Mouse (Mus musculus) forebrain, embryonic 16.5 days (tissue): ENCODE data around the gene Nav2. TPM values are rescaled to one million over a fixed set of nuclear protein-coding genes. Genes with fewer than 3 reads are reported as not detected.

Experiments
- ATAC-seq: fragments of 200-750 bp; cut with Nextera tagmentation; 2 replicates; pipeline ENCODE4 v1.8.0; 2017; ENCODE audit warnings: mild to moderate bottlenecking, moderate library complexity
- H3K27ac ChIP-seq: fragments of 300-500 bp; sonication (generic); 2 replicates; pipeline ENCODE4 v1.5.1; 2014; ENCODE audit warnings: low read length, control low read depth
- H3K27me3 ChIP-seq: fragments of 300-500 bp; sonication (generic); replicated peaks from 2 replicates; pipeline ENCODE4 v1.6.1; 2014; ENCODE audit warnings: low read length; ENCODE audit not compliant: control insufficient read depth, insufficient read depth
- H3K36me3 ChIP-seq: fragments of 300-500 bp; sonication (generic); 2 replicates; pipeline ENCODE4 v1.6.1; 2014; ENCODE audit not compliant: control insufficient read depth, insufficient read depth
- H3K4me1 ChIP-seq: fragments of 300-500 bp; sonication (generic); replicated peaks from 2 replicates; pipeline ENCODE4 v1.6.1; 2014; ENCODE audit warnings: low read length; ENCODE audit not compliant: control insufficient read depth, insufficient read depth
- H3K4me2 ChIP-seq: fragments of 300-500 bp; sonication (generic); 2 replicates; pipeline ENCODE4 v1.6.1; 2014; ENCODE audit warnings: mild to moderate bottlenecking, low read length, control low read depth
- H3K4me3 ChIP-seq: fragments of 300-500 bp; sonication (generic); replicated peaks from 2 replicates; pipeline ENCODE4 v1.5.1; 2014; ENCODE audit warnings: mild to moderate bottlenecking, low read length, control low read depth
- H3K9ac ChIP-seq: fragments of 300-500 bp; sonication (generic); replicated peaks from 2 replicates; pipeline ENCODE4 v1.6.1; 2014; ENCODE audit warnings: low read depth, low read length, control low read depth
- H3K9me3 ChIP-seq: fragments of 300-500 bp; sonication (generic); 2 replicates; pipeline ENCODE4 v1.6.1; 2016; ENCODE audit warnings: low read length; ENCODE audit not compliant: control insufficient read depth
- WGBS: fragments of 180-500 bp; shearing (Covaris S2); extraction: QIAGEN DNeasy Blood & Tissue Kit; methylation state at CpG from one replicate; pipeline ENCODE4 v1.1.7; 2014; 5-methylcytosine and 5-hydroxymethylcytosine counted together
- polyA plus RNA-seq: library from polyadenylated mRNA; unstranded; fragments of >200 nt; fragmentation: Nextera tagmentation; extraction: Ambion mirVana; gene quantifications from 2 replicates; pipeline ENCODE4 v1.2.1, GENCODE M21; 2015

Gene Nav2
- polyA plus RNA-seq, 1 experiment from 2014 or later, result 35.2 TPM

- H3K4me3 ChIP-seq, result no peak overlapping the region
- WGBS, result 32% methylated on average over 5 of the region's 5 CpGs
- H3K27me3 ChIP-seq, result no peaks in the 10 kb centered on the region; the same call in 1 of the 2 replicates
- no peak overlapping the region for H3K9ac ChIP-seq
- ATAC-seq, result no peak
- H3K27ac ChIP-seq, result no peak overlapping the region
- H3K4me1 ChIP-seq, result peaks cover 28% of the 10 kb centered on the region
- H3K4me2 ChIP-seq, result no peak overlapping the region
- no peaks in the 10 kb centered on the region for H3K9me3 ChIP-seq
- no peaks in the 10 kb centered on the region for H3K36me3 ChIP-seq
These were observed 615.2 kb downstream of the Nav2 start for GRCm38 (mm10) chr7:49523729-49524128.

GRCm38 (mm10) chr7:49525348-49526100 lies 617.0 kb downstream of the Nav2 start:
- Histone ChIP-seq H3K36me3 (no peaks in the 10 kb centered on the region), H3K9ac (no peak overlapping the region), H3K4me2 (no peak overlapping the region), H3K4me1 (peaks cover 28% of the 10 kb centered on the region), H3K27ac (no peak overlapping the region), H3K9me3 (no peaks in the 10 kb centered on the region), H3K4me3 (no peak overlapping the region), H3K27me3 (no peaks in the 10 kb centered on the region; the same call in 1 of the 2 replicates)
- no peak for ATAC-seq
- WGBS, result 59% methylated on average over 11 of the region's 11 CpGs

GRCm38 (mm10) chr7:49526101-49526499 lies 617.6 kb downstream of the Nav2 start:
- H3K27me3 ChIP-seq, result no peaks in the 10 kb centered on the region; the same call in 1 of the 2 replicates
- H3K4me1 ChIP-seq, result peaks cover 28% of the 10 kb centered on the region
- no peak overlapping the region for H3K4me2 ChIP-seq
- no peak for ATAC-seq
- H3K36me3 ChIP-seq, result no peaks in the 10 kb centered on the region
- H3K9ac ChIP-seq, result no peak overlapping the region
- no peak overlapping the region for H3K4me3 ChIP-seq
- H3K9me3 ChIP-seq, result no peaks in the 10 kb centered on the region
- 80% methylated on average over 4 of the region's 4 CpGs for WGBS
- no peak overlapping the region for H3K27ac ChIP-seq

GRCm38 (mm10) chr7:49527495-49527894 lies 619.0 kb downstream of the Nav2 start:
- no peak for ATAC-seq
- H3K27ac ChIP-seq, result no peak overlapping the region
- WGBS, result 12% methylated on average over 4 of the region's 4 CpGs

GRCm38 (mm10) chr7:49527925-49528324 lies 619.4 kb downstream of the Nav2 start:
- no peak overlapping the region for H3K27ac ChIP-seq
- no peaks in the 10 kb centered on the region; the same call in 1 of the 2 replicates for H3K27me3 ChIP-seq
- H3K9ac ChIP-seq, result no peak overlapping the region
- H3K36me3 ChIP-seq, result no peaks in the 10 kb centered on the region
- no peaks in the 10 kb centered on the region for H3K9me3 ChIP-seq
- no peak for ATAC-seq
- no peak overlapping the region for H3K4me3 ChIP-seq
- H3K4me1 ChIP-seq, result peaks cover 11% of the 10 kb centered on the region
- no peak overlapping the region for H3K4me2 ChIP-seq
- WGBS, result 24% methylated on average over 4 of the region's 4 CpGs

More at GRCm38 (mm10) chr7:49527495-49527894, 619.0 kb downstream of the Nav2 start:
- no peak overlapping the region for H3K9ac ChIP-seq
- H3K36me3 ChIP-seq, result no peaks in the 10 kb centered on the region
- no peaks in the 10 kb centered on the region; the same call in 1 of the 2 replicates for H3K27me3 ChIP-seq
- no peak overlapping the region for H3K4me2 ChIP-seq
- no peak overlapping the region for H3K4me3 ChIP-seq
- H3K9me3 ChIP-seq, result no peaks in the 10 kb centered on the region
- H3K4me1 ChIP-seq, result peaks cover 15% of the 10 kb centered on the region

- H3K9ac ChIP-seq, result no peak overlapping the region
- H3K4me1 ChIP-seq, result peaks cover 2% of the 10 kb centered on the region; the same call in 1 of the 2 replicates
- H3K36me3 ChIP-seq, result no peaks in the 10 kb centered on the region
- WGBS, result 33% methylated on average over 2 of the region's 2 CpGs
- no peak overlapping the region for H3K27ac ChIP-seq
- no peaks in the 10 kb centered on the region for H3K9me3 ChIP-seq
- no peak for ATAC-seq
- no peak overlapping the region for H3K4me2 ChIP-seq
- no peak overlapping the region for H3K4me3 ChIP-seq
- no peaks in the 10 kb centered on the region for H3K27me3 ChIP-seq
These were observed 621.0 kb downstream of the Nav2 start for GRCm38 (mm10) chr7:49529498-49529897.

GRCm38 (mm10) chr7:49533571-49533970 lies 625.1 kb downstream of the Nav2 start:
- Histone ChIP-seq H3K27ac (no peak overlapping the region), H3K4me2 (no peak overlapping the region), H3K9ac (no peak overlapping the region), H3K27me3 (no peaks in the 10 kb centered on the region), H3K4me3 (no peak overlapping the region), H3K9me3 (no peaks in the 10 kb centered on the region), H3K4me1 (no peaks in the 10 kb centered on the region), H3K36me3 (peaks cover 3% of the 10 kb centered on the region; the same call in 1 of the 2 replicates)
- no peak for ATAC-seq
- WGBS, result 88% methylated on average over 8 of the region's 8 CpGs

GRCm38 (mm10) chr7:49534208-49534607 lies 625.7 kb downstream of the Nav2 start:
- no peak overlapping the region for H3K27ac ChIP-seq
- H3K4me2 ChIP-seq, result no peak overlapping the region
- H3K27me3 ChIP-seq, result no peaks in the 10 kb centered on the region
- H3K9me3 ChIP-seq, result no peaks in the 10 kb centered on the region
- no peak overlapping the region for H3K9ac ChIP-seq
- ATAC-seq, result no peak
- H3K4me3 ChIP-seq, result no peak overlapping the region
- H3K4me1 ChIP-seq, result no peaks in the 10 kb centered on the region
- 89% methylated on average over 6 of the region's 6 CpGs for WGBS
- peaks cover 3% of the 10 kb centered on the region; the same call in 1 of the 2 replicates for H3K36me3 ChIP-seq

- no peak overlapping the region for H3K4me3 ChIP-seq
- no peaks in the 10 kb centered on the region for H3K27me3 ChIP-seq
- no peaks in the 10 kb centered on the region for H3K9me3 ChIP-seq
- ATAC-seq, result no peak
- peaks cover 3% of the 10 kb centered on the region; the same call in 1 of the 2 replicates for H3K36me3 ChIP-seq
- H3K9ac ChIP-seq, result no peak overlapping the region
- no peak overlapping the region for H3K27ac ChIP-seq
- 72% methylated on average over 5 of the region's 5 CpGs for WGBS
- H3K4me2 ChIP-seq, result no peak overlapping the region
- H3K4me1 ChIP-seq, result no peaks in the 10 kb centered on the region
These were observed 629.8 kb downstream of the Nav2 start for GRCm38 (mm10) chr7:49538360-49538759.
